Mouse (Mus musculus) cortical plate, adult 2 months (tissue): ENCODE measurements around the gene Kat2b.
"Not testable (repeated sequence)": the region's sequence is repeated elsewhere in the genome, so short reads cannot be mapped to it uniquely, and the experiment has no call there.

Experiments used
- CTCF ChIP-seq: fragments of 200-500 bp; IDR thresholded peaks from 2 replicates; pipeline ENCODE4 v1.5.1; 2011; ENCODE audit warnings: mild to moderate bottlenecking, control low read depth, low read length; ENCODE audit not compliant: insufficient read depth; ENCODE audit errors: extremely low read depth
- POLR2A ChIP-seq: fragments of 200-500 bp; IDR thresholded peaks from 2 replicates; pipeline ENCODE4 v1.6.1; 2011; ENCODE audit warnings: mild to moderate bottlenecking, low read length, control low read depth; ENCODE audit not compliant: insufficient read depth; ENCODE audit errors: extremely low read depth

DNA sequence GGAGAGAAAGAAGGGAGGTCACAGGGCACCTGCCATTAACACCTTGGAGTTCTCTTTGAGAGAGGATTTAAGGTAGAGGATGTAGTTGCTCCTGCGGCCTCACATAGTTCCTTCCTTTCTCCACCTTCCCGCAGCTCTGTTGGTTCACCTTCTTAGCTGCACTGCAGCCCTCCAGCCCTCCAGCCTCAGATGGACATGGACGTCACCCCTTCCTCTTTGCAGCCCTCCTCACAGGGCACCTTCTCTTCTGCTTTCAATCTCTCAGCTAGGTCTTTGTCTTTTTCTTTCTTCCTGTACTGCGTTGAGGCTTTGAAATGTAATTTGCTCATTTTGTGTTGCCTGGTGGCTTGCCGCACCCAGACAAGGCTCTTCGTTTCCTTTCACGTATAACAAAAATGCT lies 39.4 kb downstream of the Kat2b start:
- TF ChIP-seq CTCF, POLR2A: not testable (repeated sequence)
